Mouse (Mus musculus) stomach, postnatal 0 days (tissue): ENCODE results near the gene Wdr35. TPM values are rescaled to one million over a fixed set of nuclear protein-coding genes. Genes with fewer than 3 reads are reported as not detected.
A peak's percentile ranks its signal among the peaks of the same experiment; 100 is the strongest.

Experiments used
- ATAC-seq: fragments of 200-750 bp; cut with Nextera tagmentation; 2 replicates; pipeline ENCODE4 v1.8.0; 2017; ENCODE audit not compliant: low FRiP score, low TSS enrichment
- DNase-seq: peaks from one replicate; pipeline ENCODE4 v3.0.0-alpha.2; 2016; ENCODE audit warnings: low spot score
- H3K27ac ChIP-seq: fragments of 300-500 bp; sonication (generic); replicated peaks from 2 replicates; pipeline ENCODE4 v1.5.1; 2014; ENCODE audit warnings: mild to moderate bottlenecking, control low read depth
- H3K27me3 ChIP-seq: fragments of 300-500 bp; sonication (generic); 2 replicates; pipeline ENCODE4 v1.6.1; 2014; ENCODE audit warnings: low read length; ENCODE audit not compliant: control insufficient read depth, insufficient read depth
- H3K36me3 ChIP-seq: fragments of 300-500 bp; sonication (generic); 2 replicates; pipeline ENCODE4 v1.6.1; 2014; ENCODE audit warnings: low read length, mixed read lengths; ENCODE audit not compliant: control insufficient read depth, insufficient read depth
- H3K4me1 ChIP-seq: fragments of 300-500 bp; sonication (generic); replicated peaks from 2 replicates; pipeline ENCODE4 v1.6.1; 2014; ENCODE audit warnings: antibody characterized with exemption; ENCODE audit not compliant: control insufficient read depth, insufficient read depth
- H3K4me2 ChIP-seq: fragments of 300-500 bp; sonication (generic); replicated peaks from 2 replicates; pipeline ENCODE4 v1.6.1; 2014; ENCODE audit warnings: low read depth, mild to moderate bottlenecking, control low read depth, moderate library complexity
- H3K4me3 ChIP-seq: fragments of 300-500 bp; sonication (generic); 2 replicates; pipeline ENCODE4 v1.5.1; 2014; ENCODE audit warnings: low read depth, low read length, control low read depth
- H3K9ac ChIP-seq: fragments of 300-500 bp; sonication (generic); 2 replicates; pipeline ENCODE4 v1.6.1; 2014; ENCODE audit warnings: mild to moderate bottlenecking, low read length, control low read depth, mixed read lengths
- H3K9me3 ChIP-seq: fragments of 300-500 bp; sonication (generic); 2 replicates; pipeline ENCODE4 v1.6.1; 2016; ENCODE audit warnings: low read length; ENCODE audit not compliant: control insufficient read depth
- CTCF ChIP-seq: IDR thresholded peaks from 2 replicates; pipeline ENCODE4 v1.5.1; 2016; ENCODE audit warnings: antibody characterized with exemption, low read depth, mild to moderate bottlenecking, moderate library complexity
- EP300 ChIP-seq: optimal IDR thresholded peaks from 2 replicates; pipeline ENCODE3; 2016; ENCODE audit warnings: antibody characterized with exemption
- WGBS: fragments of 180-500 bp; shearing (Covaris S2); extraction: QIAGEN DNeasy Blood & Tissue Kit; methylation state at CpG from one replicate; pipeline ENCODE4 v1.1.7; 2014; 5-methylcytosine and 5-hydroxymethylcytosine counted together
- polyA plus RNA-seq: library from polyadenylated mRNA; unstranded; fragments of >200 nt; fragmentation: Nextera tagmentation; extraction: Ambion mirVana; gene quantifications from 2 replicates; pipeline ENCODE4 v1.2.1, GENCODE M21; 2015

The Wdr35 gene
- polyA plus RNA-seq, 1 experiment from 2014 or later, result 4.8 TPM

GRCm38 (mm10) chr12:8947714-8948464 lies 25.8 kb upstream of the Wdr35 start, which contains the start of gene Matn3:
Gene Matn3 (plus strand): TSS chr12:8947929.
- Histone ChIP-seq H3K36me3 (no peaks in the 10 kb centered on the region), H3K27ac (no peak within 1 kb of the TSS), H3K4me1 (peaks cover 5% of the 10 kb centered on the region; the same call in 1 of the 2 replicates), H3K4me3 (peak within 1 kb of the TSS; percentile 43), H3K9me3 (no peaks in the 10 kb centered on the region), H3K27me3 (no peaks in the 10 kb centered on the region), H3K4me2 (peak within 1 kb of the TSS; percentile 90), H3K9ac (peak within 1 kb of the TSS; percentile 59)
- WGBS, result 2% methylated on average over 42 of the region's 42 CpGs
- ATAC-seq (peak; percentile 87), DNase-seq (peak; percentile 87)
- TF ChIP-seq EP300 (no peak), CTCF (peak; percentile 40; the same call in 1 of the 2 replicates)

DNA sequence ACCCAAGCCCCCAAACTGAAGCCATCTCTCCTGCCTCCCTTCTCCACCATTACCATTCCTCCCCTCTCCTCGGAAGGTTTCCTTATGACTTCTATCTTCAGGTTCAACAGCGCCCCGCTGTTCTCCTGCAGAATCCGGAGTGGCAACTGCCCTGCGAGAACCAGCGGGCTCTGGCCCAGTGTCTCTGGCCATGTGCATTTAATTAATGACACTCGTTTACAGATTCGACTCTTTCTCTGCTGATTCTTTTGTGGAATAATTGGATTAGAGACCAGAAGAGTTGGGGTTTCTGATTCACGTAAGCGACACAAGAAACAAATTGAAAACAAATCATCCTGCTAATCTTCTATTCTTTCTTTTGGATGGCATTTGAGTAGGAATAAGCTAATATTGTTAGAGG lies 20.6 kb upstream of the Wdr35 start:
- Histone ChIP-seq H3K27me3 (no peaks in the 10 kb centered on the region), H3K4me1 (peaks cover 1% of the 10 kb centered on the region; the same call in 1 of the 2 replicates), H3K36me3 (no peaks in the 10 kb centered on the region), H3K4me3 (no peak overlapping the region), H3K4me2 (no peak overlapping the region), H3K9ac (no peak overlapping the region), H3K27ac (no peak overlapping the region), H3K9me3 (no peaks in the 10 kb centered on the region)
- 90% methylated on average over 10 of the region's 10 CpGs for WGBS
- DNase-seq (no peak), ATAC-seq (no peak)
- no peak for TF ChIP-seq EP300
- no peak for TF ChIP-seq CTCF

- Histone ChIP-seq H3K27me3 (no peaks in the 10 kb centered on the region), H3K27ac (no peak overlapping the region), H3K4me1 (no peaks in the 10 kb centered on the region), H3K4me3 (no peak overlapping the region), H3K9me3 (no peaks in the 10 kb centered on the region), H3K9ac (no peak overlapping the region), H3K4me2 (no peak overlapping the region), H3K36me3 (no peaks in the 10 kb centered on the region)
- TF ChIP-seq CTCF, result no peak
- TF ChIP-seq EP300, result no peak
- 51% methylated on average over 9 of the region's 9 CpGs for WGBS
- DNase-seq, result peak; percentile 69
- ATAC-seq, result peak; percentile 68
These were observed 19.5 kb upstream of the Wdr35 start for GRCm38 (mm10) chr12:8954161-8954561.

- Histone ChIP-seq H3K9me3 (no peaks in the 10 kb centered on the region), H3K9ac (no peak overlapping the region), H3K36me3 (no peaks in the 10 kb centered on the region), H3K4me1 (no peaks in the 10 kb centered on the region), H3K27ac (no peak overlapping the region), H3K4me2 (no peak overlapping the region), H3K4me3 (no peak overlapping the region), H3K27me3 (no peaks in the 10 kb centered on the region)
- 52% methylated on average over 9 of the region's 9 CpGs for WGBS
- no peak for DNase-seq
- no peak; the same call in 1 of the 2 replicates for ATAC-seq
- TF ChIP-seq EP300 (no peak), CTCF (no peak)
These were observed 11.9 kb upstream of the Wdr35 start for GRCm38 (mm10) chr12:8961607-8962316.

DNA sequence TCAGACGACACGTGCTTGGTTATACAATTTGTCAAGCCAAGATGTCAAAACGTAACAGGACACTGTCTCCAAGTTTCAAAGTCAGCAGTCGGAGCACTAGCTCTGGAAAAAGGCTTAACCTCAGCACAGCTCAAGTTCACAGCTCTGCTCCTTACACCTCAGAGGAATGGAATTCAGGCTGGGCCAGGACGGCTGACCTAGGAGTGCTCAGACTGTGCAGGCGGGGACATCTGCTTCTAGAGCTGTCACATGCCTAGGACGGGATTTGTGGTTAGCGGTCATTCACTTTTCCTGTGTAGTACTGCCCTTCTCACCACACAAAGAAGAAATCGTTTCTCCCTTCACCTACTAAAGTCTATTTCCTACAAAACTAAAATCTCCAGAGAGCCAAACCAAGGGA lies 3.9 kb upstream of the Wdr35 start:
- Histone ChIP-seq H3K27me3 (no peaks in the 10 kb centered on the region), H3K36me3 (no peaks in the 10 kb centered on the region), H3K9ac (no peak overlapping the region), H3K4me1 (no peaks in the 10 kb centered on the region), H3K27ac (no peak overlapping the region), H3K9me3 (no peaks in the 10 kb centered on the region), H3K4me3 (no peak overlapping the region), H3K4me2 (no peak overlapping the region)
- WGBS, result 10% methylated on average over 9 of the region's 9 CpGs
- DNase-seq, result no peak
- TF ChIP-seq EP300 (no peak), CTCF (no peak)
- ATAC-seq, result peak; percentile 57

GRCm38 (mm10) chr12:8975076-8975475 lies 1.4 kb downstream of the Wdr35 start:
- H3K4me2 ChIP-seq, result no peak overlapping the region
- H3K9me3 ChIP-seq, result no peaks in the 10 kb centered on the region
- DNase-seq (no peak), ATAC-seq (no peak)
- WGBS, result 91% methylated on average over 3 of the region's 3 CpGs
- TF ChIP-seq EP300 (no peak), CTCF (peak; percentile 14; the same call in 1 of the 2 replicates)
- H3K4me3 ChIP-seq, result no peak overlapping the region
- no peaks in the 10 kb centered on the region for H3K27me3 ChIP-seq
- H3K36me3 ChIP-seq, result no peaks in the 10 kb centered on the region
- H3K27ac ChIP-seq, result no peak overlapping the region
- no peaks in the 10 kb centered on the region for H3K4me1 ChIP-seq
- no peak overlapping the region for H3K9ac ChIP-seq
